Comparison of ENCODE assay signal across 14 mouse cellular contexts in the genomic region with DNA sequence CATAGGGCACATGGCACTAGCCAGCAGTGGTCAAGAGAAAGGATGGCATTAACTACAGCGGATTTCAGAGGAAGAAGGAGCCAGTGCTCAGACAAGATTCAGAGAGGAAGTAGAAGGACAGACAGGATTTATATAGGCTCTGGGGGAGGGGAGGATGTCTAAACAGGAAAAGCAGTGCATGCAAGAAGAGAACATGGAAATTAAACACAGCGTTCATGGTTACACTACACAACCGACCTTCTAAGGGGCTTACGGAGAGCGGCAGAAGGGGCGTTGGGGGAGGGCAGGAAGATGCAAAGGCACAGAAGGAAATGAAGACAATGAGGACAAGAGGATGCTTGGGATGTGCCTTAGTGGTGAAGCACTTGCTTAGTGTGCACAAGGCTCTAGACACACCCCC.
A peak's percentile ranks its signal among the peaks of the same experiment; 100 is the strongest.
DNase-seq lines count a peak whose midpoint lies in the region; ATAC-seq lines count a peak whose summit lies in the region.
"Had no signal": no experiment of that assay in that cellular context is flagged by ENCODE, and none has a peak within 500 bp of the region (broad histone marks: within the 10 kb centered on the region; RNA-seq: fewer than 3 reads in every experiment).

No protein-coding gene starts in this region.

- no peak overlapping the region for H3K9ac ChIP-seq in hindbrain, embryonic 13.5 days
- H3K9ac ChIP-seq in intestine, embryonic 16.5 days (ENCODE audit: low read depth, low read length), result no peak overlapping the region
- no peak overlapping the region for H3K9ac ChIP-seq in forebrain, embryonic 14.5 days (ENCODE audit: low read length)
- H3K9ac ChIP-seq: embryonic facial prominence, embryonic 15.5 days; liver, embryonic 15.5 days had no signal

- H3K4me2 ChIP-seq in hindbrain, embryonic 13.5 days, result no peak overlapping the region
- no peak overlapping the region for H3K4me2 ChIP-seq in intestine, embryonic 16.5 days (ENCODE audit: low read depth, low read length)
- no peak overlapping the region for H3K4me2 ChIP-seq in forebrain, embryonic 14.5 days (ENCODE audit: low read length)
- H3K4me2 ChIP-seq: embryonic facial prominence, embryonic 15.5 days; liver, embryonic 15.5 days had no signal

- no peak for ATAC-seq in hindbrain, embryonic 13.5 days (ENCODE audit: low FRiP score)
- no peak for ATAC-seq in megakaryocyte, adult 5-6 weeks (ENCODE audit: poor library complexity, severe bottlenecking)
- ATAC-seq in intestine, embryonic 16.5 days, result 0 out of 2 replicates have a peak, but pooled peaks have one; percentile 28
- no peak for ATAC-seq in forebrain, embryonic 14.5 days

- peak overlapping the region; percentile 6; the same call in 1 of the 2 replicates for H3K27ac ChIP-seq in hindbrain, embryonic 10.5 days
- no peak overlapping the region for H3K27ac ChIP-seq in hindbrain, embryonic 13.5 days
- H3K27ac ChIP-seq in intestine, embryonic 16.5 days (ENCODE audit: low read length), result 0 out of 2 replicates have a peak overlapping the region, but pooled peaks have one; percentile 44
- H3K27ac ChIP-seq in forebrain, embryonic 14.5 days (ENCODE audit: low read depth, low read length), result no peak overlapping the region
- H3K27ac ChIP-seq: embryonic facial prominence, embryonic 15.5 days; liver, embryonic 15.5 days had no signal

- no peaks in the 10 kb centered on the region for H3K36me3 ChIP-seq in hindbrain, embryonic 10.5 days
- H3K36me3 ChIP-seq in hindbrain, embryonic 13.5 days, result no peaks in the 10 kb centered on the region
- no peaks in the 10 kb centered on the region for H3K36me3 ChIP-seq in megakaryocyte, embryonic 14.5 days (replicated peaks; ENCODE audit: low read length)
- no peaks in the 10 kb centered on the region for H3K36me3 ChIP-seq in intestine, embryonic 16.5 days (ENCODE audit: control insufficient read depth, insufficient read depth, low read length)
- no peaks in the 10 kb centered on the region for H3K36me3 ChIP-seq in forebrain, embryonic 14.5 days (ENCODE audit: control insufficient read depth, insufficient read depth, low read length)
- H3K36me3 ChIP-seq: embryonic facial prominence, embryonic 15.5 days; liver, embryonic 15.5 days had no signal

- no peaks in the 10 kb centered on the region for H3K27me3 ChIP-seq in hindbrain, embryonic 10.5 days (ENCODE audit: insufficient read depth, poor library complexity, severe bottlenecking)
- H3K27me3 ChIP-seq in hindbrain, embryonic 13.5 days, result no peaks in the 10 kb centered on the region
- peaks cover 10% of the 10 kb centered on the region for H3K27me3 ChIP-seq in megakaryocyte, embryonic 14.5 days (replicated peaks)
- no peaks in the 10 kb centered on the region for H3K27me3 ChIP-seq in intestine, embryonic 16.5 days (replicated peaks; ENCODE audit: control insufficient read depth, insufficient read depth, low read length)
- H3K27me3 ChIP-seq in forebrain, embryonic 14.5 days (replicated peaks; ENCODE audit: control insufficient read depth, insufficient read depth, low read length), result no peaks in the 10 kb centered on the region
- H3K27me3 ChIP-seq: embryonic facial prominence, embryonic 15.5 days; liver, embryonic 15.5 days had no signal

- WGBS in hindbrain, embryonic 10.5 days, result 72% methylated on average over 6 of the region's 6 CpGs
- 76% methylated on average over 6 of the region's 6 CpGs for WGBS in hindbrain, embryonic 13.5 days
- WGBS in intestine, embryonic 16.5 days, result 45% methylated on average over 6 of the region's 6 CpGs
- 87% methylated on average over 6 of the region's 6 CpGs for WGBS in forebrain, embryonic 14.5 days

- H3K4me3 ChIP-seq in hindbrain, embryonic 10.5 days, result no peak overlapping the region
- H3K4me3 ChIP-seq in hindbrain, embryonic 13.5 days, result no peak overlapping the region
- H3K4me3 ChIP-seq in megakaryocyte, embryonic 14.5 days (replicated peaks), result peak overlapping the region; percentile 23
- no peak overlapping the region for H3K4me3 ChIP-seq in intestine, embryonic 16.5 days (ENCODE audit: low read length)
- H3K4me3 ChIP-seq in forebrain, embryonic 14.5 days (ENCODE audit: low read depth, low read length), result no peak overlapping the region
- H3K4me3 ChIP-seq: embryonic facial prominence, embryonic 15.5 days; liver, embryonic 15.5 days had no signal

- peaks cover 4% of the 10 kb centered on the region; the same call in 1 of the 2 replicates for H3K9me3 ChIP-seq in hindbrain, embryonic 10.5 days
- 0 out of 2 replicates have a peak, but pooled peaks cover 3% of the 10 kb centered on the region for H3K9me3 ChIP-seq in hindbrain, embryonic 13.5 days
- H3K9me3 ChIP-seq in megakaryocyte, embryonic 14.5 days, result no peaks in the 10 kb centered on the region
- H3K9me3 ChIP-seq in intestine, embryonic 16.5 days (ENCODE audit: control insufficient read depth, low read length), result peaks cover 4% of the 10 kb centered on the region; the same call in 1 of the 2 replicates
- H3K9me3 ChIP-seq in forebrain, embryonic 14.5 days (replicated peaks; ENCODE audit: control insufficient read depth, low read length), result no peaks in the 10 kb centered on the region
- H3K9me3 ChIP-seq: embryonic facial prominence, embryonic 15.5 days; liver, embryonic 15.5 days had no signal

- DNase-seq in hindbrain, embryonic 10.5 days (ENCODE audit: low spot score), result no peak
- DNase-seq in lung, postnatal 4 days, result peak; percentile 44 to 59
- no peak for DNase-seq in frontal cortex, postnatal 36 days (ENCODE audit: low spot score in 2 of 2)
- no peak for DNase-seq in forebrain, embryonic 14.5 days (ENCODE audit: low spot score)
- DNase-seq: adrenal gland, postnatal 25 days; cerebellum, adult 18-20 months; heart, postnatal 10 days; right cerebral cortex, postnatal 25 days had no signal

- peaks cover 22% of the 10 kb centered on the region for H3K4me1 ChIP-seq in hindbrain, embryonic 10.5 days (replicated peaks)
- H3K4me1 ChIP-seq in hindbrain, embryonic 13.5 days (replicated peaks), result peaks cover 12% of the 10 kb centered on the region; the same call in 1 of the 2 replicates
- no peaks in the 10 kb centered on the region for H3K4me1 ChIP-seq in megakaryocyte, embryonic 14.5 days
- no peaks in the 10 kb centered on the region for H3K4me1 ChIP-seq in intestine, embryonic 16.5 days (ENCODE audit: control insufficient read depth, insufficient read depth, low read length)
- no peaks in the 10 kb centered on the region for H3K4me1 ChIP-seq in forebrain, embryonic 14.5 days (ENCODE audit: control insufficient read depth, insufficient read depth, low read length)

Comparison
In these comparisons a context has a peak if more than half of its experiments do, and no peak if none do; other contexts are left out.
1. H3K27ac ChIP-seq: peak in hindbrain, embryonic 10.5 days (single experiment) and intestine, embryonic 16.5 days (single experiment); none in hindbrain, embryonic 13.5 days (single experiment) and forebrain, embryonic 14.5 days (single experiment).
2. DNase-seq: peak in lung, postnatal 4 days (2 of 2); none in hindbrain, embryonic 10.5 days (single experiment), frontal cortex, postnatal 36 days (0 of 2) and forebrain, embryonic 14.5 days (single experiment).